Mouse (Mus musculus) urinary bladder, postnatal 10 days (tissue): ENCODE measurements around the gene Olfr1111.
"Not testable (repeated sequence)": the region's sequence is repeated elsewhere in the genome, so short reads cannot be mapped to it uniquely, and the experiment has no call there.

Experiments
- DNase-seq: peaks from one replicate; pipeline ENCODE4 v3.0.0; 2022; ENCODE audit warnings: low spot score

Olfr1111 gene

DNA sequence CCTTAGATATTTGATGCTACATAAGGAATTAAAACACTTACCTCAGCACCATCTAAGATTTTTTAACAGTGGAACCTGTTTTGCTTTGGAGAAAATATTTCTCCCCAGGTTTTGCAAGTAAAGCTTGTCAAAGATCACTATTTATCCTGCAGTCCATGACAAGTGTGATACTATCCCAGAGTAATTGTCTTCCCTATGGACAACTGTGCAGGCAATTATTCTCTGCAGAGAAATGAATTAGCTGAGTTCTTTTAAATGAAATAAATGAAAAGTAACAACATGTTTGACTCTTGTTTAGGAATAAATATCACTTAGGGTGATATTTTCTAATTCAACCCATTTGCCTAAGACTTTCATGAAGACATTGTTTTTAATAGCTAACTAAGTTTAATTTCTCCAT is at the start of gene Olfr1111:
Olfr1111 (minus strand) TSS at position 101 of the 400 bp plus-strand sequence.
- DNase-seq = no peak

DNA sequence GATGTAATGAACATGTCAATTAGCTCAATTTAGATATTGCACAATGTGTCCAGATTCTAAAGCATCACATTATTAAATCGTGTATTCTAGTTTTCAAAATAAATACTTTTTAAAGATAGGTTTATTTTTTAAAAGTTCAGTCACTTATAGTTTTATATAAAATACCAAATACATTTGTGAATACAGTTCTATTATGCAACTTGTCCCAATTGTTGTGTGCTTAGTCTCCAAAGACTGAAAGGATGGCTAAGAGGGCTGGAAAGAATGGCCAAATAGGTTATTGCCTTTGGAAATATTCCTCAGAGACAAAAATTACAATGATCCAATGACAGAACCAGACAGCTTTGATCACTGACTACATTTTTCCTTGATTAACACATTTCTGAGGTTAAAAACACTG is 35.1 kb upstream of the Olfr1111 start, which contains the start of gene Olfr1112:
Olfr1112 (plus strand) TSS at position 301 of the 400 bp plus-strand sequence.
- DNase-seq = no peak

DNA sequence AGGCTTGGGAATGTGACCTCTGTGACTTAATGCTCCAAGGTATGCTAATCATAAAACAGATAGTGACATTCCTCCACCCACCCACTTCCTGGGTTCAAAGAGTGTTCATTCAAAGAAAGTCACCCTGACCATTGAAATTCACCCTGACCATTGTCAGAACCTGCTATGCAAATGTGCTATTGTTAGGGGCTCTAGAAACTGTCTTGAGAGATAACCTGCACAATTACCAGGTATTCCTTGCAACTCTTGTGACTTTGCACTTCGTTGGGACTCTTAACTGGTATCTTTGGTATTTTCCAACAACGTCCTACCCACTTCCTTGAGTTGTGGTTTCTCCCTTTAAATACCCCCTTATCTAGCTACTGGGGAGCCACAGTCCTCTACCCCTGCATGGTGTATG is 15.3 kb upstream of the Olfr1111 start:
- DNase-seq = not testable (repeated sequence)

DNA sequence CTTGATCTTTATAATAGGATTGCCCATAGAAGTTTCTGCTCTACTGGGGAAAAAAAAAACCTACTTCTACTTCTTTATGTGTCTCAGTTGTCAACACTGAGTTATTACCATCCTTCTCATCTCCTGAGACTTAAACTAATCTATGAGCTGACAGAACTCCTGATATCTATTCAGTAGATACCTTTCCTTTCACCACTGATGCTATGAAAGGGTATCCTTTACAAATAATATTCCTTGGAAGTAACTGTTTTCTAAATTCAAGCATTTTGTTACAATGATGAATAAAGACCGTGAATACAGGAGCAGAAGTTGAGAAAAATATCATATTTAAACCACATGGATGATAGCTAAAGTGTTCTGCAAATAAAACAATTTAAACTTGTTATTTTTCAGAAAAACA is 12.2 kb downstream of the Olfr1111 start, which contains the start of gene Olfr1110:
Olfr1110 (minus strand) TSS at position 101 of the 400 bp plus-strand sequence.
- DNase-seq = no peak

DNA sequence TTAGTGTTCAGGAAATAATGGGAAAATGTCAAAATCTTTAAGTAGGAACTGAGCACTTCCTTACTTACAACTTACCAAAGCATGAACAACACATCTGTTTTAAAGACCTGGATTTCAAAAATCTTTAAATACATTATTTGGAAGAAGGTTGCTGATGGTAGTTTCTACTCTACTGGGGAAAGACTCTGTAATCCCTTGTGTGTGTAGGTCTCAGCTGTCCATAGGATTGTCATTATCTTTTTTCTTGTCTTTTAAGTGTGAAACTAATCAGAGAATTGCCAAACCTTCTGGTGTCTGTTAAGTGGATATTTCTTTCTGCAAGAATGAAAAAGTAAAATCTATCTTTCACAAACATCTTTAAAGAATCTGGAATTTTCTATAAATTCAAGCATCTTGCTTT is 38.0 kb downstream of the Olfr1111 start, which contains the start of gene Olfr259:
Olfr259 (minus strand) TSS at position 101 of the 400 bp plus-strand sequence.
- DNase-seq = no peak
